Mouse (Mus musculus) heart, embryonic 10.5 days (tissue): Measurements from ENCODE around the gene Uhrf1. TPM values are rescaled to one million over a fixed set of nuclear protein-coding genes. Genes with fewer than 3 reads are reported as not detected.

Source experiments
- DNase-seq: peaks from one replicate; pipeline ENCODE4 v3.0.0-alpha.2; 2017; ENCODE audit warnings: low spot score
- H3K27ac ChIP-seq: fragments of 300-500 bp; sonication (generic); 2 replicates; pipeline ENCODE4 v1.5.1; 2016; ENCODE audit warnings: mild to moderate bottlenecking
- H3K27me3 ChIP-seq: fragments of 300-500 bp; sonication (generic); 2 replicates; pipeline ENCODE4 v1.6.1; 2016; ENCODE audit warnings: mild to moderate bottlenecking; ENCODE audit not compliant: poor library complexity, insufficient read depth, severe bottlenecking
- H3K36me3 ChIP-seq: fragments of 300-500 bp; sonication (generic); 2 replicates; pipeline ENCODE4 v1.6.1; 2016; ENCODE audit warnings: mild to moderate bottlenecking, moderate library complexity
- H3K4me1 ChIP-seq: fragments of 300-500 bp; sonication (generic); 2 replicates; pipeline ENCODE4 v1.6.1; 2016; ENCODE audit warnings: mild to moderate bottlenecking
- H3K4me3 ChIP-seq: fragments of 300-500 bp; sonication (generic); 2 replicates; pipeline ENCODE4 v1.5.1; 2016; ENCODE audit warnings: mild to moderate bottlenecking, moderate library complexity
- H3K9me3 ChIP-seq: fragments of 300-500 bp; sonication (generic); 2 replicates; pipeline ENCODE4 v1.6.1; 2016; ENCODE audit warnings: mild to moderate bottlenecking, moderate library complexity
- WGBS: fragments of 180-500 bp; shearing (Covaris S2); methylation state at CpG from one replicate; pipeline ENCODE4 v1.1.7; 2016; 5-methylcytosine and 5-hydroxymethylcytosine counted together
- polyA plus RNA-seq: library from polyadenylated mRNA; unstranded; fragments of >200 nt; fragmentation: Nextera tagmentation; extraction: Ambion mirVana; gene quantifications from 2 replicates; pipeline ENCODE4 v1.2.1, GENCODE M21; 2016

The Uhrf1 gene
- polyA plus RNA-seq, 1 experiment from 2014 or later: 163 TPM

- WGBS: 80% methylated on average over 3 of the region's 3 CpGs
- no peaks in the 10 kb centered on the region for H3K9me3 ChIP-seq
- no peak overlapping the region for H3K27ac ChIP-seq
- H3K27me3 ChIP-seq: no peaks in the 10 kb centered on the region
- no peak for DNase-seq
- peaks cover 69% of the 10 kb centered on the region for H3K36me3 ChIP-seq
- peaks cover 45% of the 10 kb centered on the region for H3K4me1 ChIP-seq
- no peak overlapping the region for H3K4me3 ChIP-seq
Observed at GRCm38 (mm10) chr17:56370090-56370489, 67.0 kb downstream of the Uhrf1 start.

DNA sequence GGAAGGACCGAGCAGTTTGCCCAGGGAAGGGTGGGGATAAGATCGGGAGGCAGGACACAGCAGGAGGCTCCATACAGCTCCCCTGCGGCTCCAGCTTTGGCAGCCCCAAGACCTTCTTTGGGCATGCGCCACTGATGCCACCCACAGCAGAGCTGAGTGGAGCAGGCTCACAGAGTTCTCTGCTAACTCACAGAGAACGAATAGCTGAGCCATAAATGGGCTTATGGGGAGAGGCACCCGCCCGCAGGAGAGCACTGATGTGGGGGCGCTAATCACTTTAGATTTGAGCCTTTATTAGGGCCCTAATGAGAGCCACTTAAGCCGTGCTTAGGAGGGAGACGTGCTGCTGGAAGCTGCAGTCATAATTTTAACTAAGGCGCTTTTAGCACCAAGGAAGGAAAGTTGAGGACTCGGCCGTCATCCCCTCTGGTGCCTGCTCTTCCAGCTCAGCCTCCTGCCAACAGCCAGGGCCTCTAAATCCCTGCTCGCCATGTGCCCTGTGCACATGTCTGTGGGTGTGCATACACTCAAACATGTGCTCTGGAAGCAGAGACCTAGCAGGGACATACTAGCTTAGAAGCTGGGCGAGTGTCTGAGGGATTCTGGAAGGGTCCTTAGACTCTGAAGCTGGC lies 68.0 kb downstream of the Uhrf1 start:
- Histone ChIP-seq H3K9me3 (no peaks in the 10 kb centered on the region), H3K4me1 (peaks cover 34% of the 10 kb centered on the region), H3K4me3 (no peak overlapping the region), H3K27ac (no peak overlapping the region), H3K36me3 (peaks cover 73% of the 10 kb centered on the region), H3K27me3 (no peaks in the 10 kb centered on the region)
- 81% methylated on average over 15 of the region's 15 CpGs for WGBS
- no peak for DNase-seq

- WGBS: 62% methylated on average over 4 of the region's 4 CpGs
- Histone ChIP-seq H3K27ac (no peak overlapping the region), H3K36me3 (peaks cover 83% of the 10 kb centered on the region), H3K4me3 (no peak overlapping the region), H3K4me1 (peaks cover 25% of the 10 kb centered on the region), H3K27me3 (no peaks in the 10 kb centered on the region), H3K9me3 (no peaks in the 10 kb centered on the region)
- no peak for DNase-seq
Observed at GRCm38 (mm10) chr17:56372109-56372508, 69.0 kb downstream of the Uhrf1 start.

Other genes starting within 250 kb of the Uhrf1 start
- gene Ubxn6, start 228.3 kb upstream of the Uhrf1 start, polyA plus RNA-seq: 33.1 and 34.3 TPM in 2 replicates
- 121 and 139 TPM in 2 replicates for gene Hdgfl2, start 223.7 kb upstream of the Uhrf1 start, polyA plus RNA-seq
- gene Plin4, start 193.5 kb upstream of the Uhrf1 start, polyA plus RNA-seq: 0.05 and 0.08 TPM in 2 replicates
- 0.18 and 0.46 TPM in 2 replicates for gene Plin5, start 185.7 kb upstream of the Uhrf1 start, polyA plus RNA-seq
- gene Lrg1, start 181.3 kb upstream of the Uhrf1 start, polyA plus RNA-seq: not detected in 2 replicates
- 0.36 and 1.0 TPM in 2 replicates for gene Sema6b, start 163.0 kb upstream of the Uhrf1 start, polyA plus RNA-seq
- gene Tnfaip8l1, start 140.8 kb upstream of the Uhrf1 start, polyA plus RNA-seq: 5.5 and 6.0 TPM in 2 replicates
- gene Mydgf, start 119.4 kb upstream of the Uhrf1 start, polyA plus RNA-seq: 94.2 and 106 TPM in 2 replicates
- gene Dpp9, start 84.4 kb upstream of the Uhrf1 start, polyA plus RNA-seq: 31.0 and 34.3 TPM in 2 replicates
- 15.0 and 20.3 TPM in 2 replicates for gene Fem1a, start 46.5 kb upstream of the Uhrf1 start, polyA plus RNA-seq
- 6.8 and 9.5 TPM in 2 replicates for gene Ticam1, start 26.5 kb upstream of the Uhrf1 start, polyA plus RNA-seq
- gene Plin3, start 10.4 kb upstream of the Uhrf1 start, polyA plus RNA-seq: 81.7 and 93.2 TPM in 2 replicates
- not detected in 2 replicates for gene Arrdc5, start 3.0 kb upstream of the Uhrf1 start, polyA plus RNA-seq
- gene Kdm4b, start 22.7 kb downstream of the Uhrf1 start, polyA plus RNA-seq: 34.6 and 35.6 TPM in 2 replicates
- gene Ptprs, start 173.2 kb downstream of the Uhrf1 start, polyA plus RNA-seq: 50.4 and 73.5 TPM in 2 replicates
- gene Znrf4, start 209.1 kb downstream of the Uhrf1 start, polyA plus RNA-seq: not detected in 2 replicates